Mouse (Mus musculus) ES-Bruce4 (cell line): Measurements from ENCODE around the gene Chaf1b.

Source experiments
- CTCF ChIP-seq: IDR thresholded peaks from one replicate; pipeline ENCODE4 v1.8.1; 2011; ENCODE audit warnings: low read depth, low read length
- EP300 ChIP-seq: IDR thresholded peaks from 2 replicates; pipeline ENCODE4 v1.6.1; 2011; ENCODE audit warnings: low read depth, low read length; ENCODE audit not compliant: insufficient read depth
- POLR2A ChIP-seq: IDR thresholded peaks from one replicate; pipeline ENCODE4 v1.8.1; 2011; ENCODE audit warnings: low read length; ENCODE audit not compliant: insufficient read depth

- peak; percentile 8 for TF ChIP-seq CTCF
- TF ChIP-seq POLR2A = no peak
- no peak for TF ChIP-seq EP300
These were observed 63.7 kb downstream of the Chaf1b start for GRCm38 (mm10) chr16:93947396-93947795.
